Mouse (Mus musculus) lung, postnatal 0 days (tissue): ENCODE data around the gene Ugt1a6b. TPM values are rescaled to one million over a fixed set of nuclear protein-coding genes. Genes with fewer than 3 reads are reported as not detected.

Source experiments
- ATAC-seq: fragments of 200-750 bp; cut with Nextera tagmentation; 2 replicates; pipeline ENCODE4 v1.8.0; 2017; ENCODE audit warnings: moderate library complexity
- DNase-seq: peaks from one replicate; pipeline ENCODE4 v3.0.0-alpha.2; 2016; ENCODE audit warnings: low spot score
- H3K27ac ChIP-seq: fragments of 300-500 bp; sonication (generic); 2 replicates; pipeline ENCODE4 v1.5.1; 2014; ENCODE audit warnings: antibody characterized with exemption, mild to moderate bottlenecking, low read length, mixed read lengths
- H3K27me3 ChIP-seq: fragments of 300-500 bp; sonication (generic); replicated peaks from 2 replicates; pipeline ENCODE4 v1.6.1; 2014; ENCODE audit warnings: low read length, mixed read lengths; ENCODE audit not compliant: insufficient read depth
- H3K36me3 ChIP-seq: fragments of 300-500 bp; sonication (generic); 2 replicates; pipeline ENCODE4 v1.6.1; 2014; ENCODE audit warnings: low read length, mixed read lengths; ENCODE audit not compliant: insufficient read depth
- H3K4me1 ChIP-seq: fragments of 300-500 bp; sonication (generic); 2 replicates; pipeline ENCODE4 v1.6.1; 2014; ENCODE audit warnings: antibody characterized with exemption, low read depth, low read length, mixed read lengths; ENCODE audit not compliant: insufficient read depth
- H3K4me2 ChIP-seq: fragments of 300-500 bp; sonication (generic); replicated peaks from 2 replicates; pipeline ENCODE4 v1.6.1; 2014; ENCODE audit warnings: low read depth, mild to moderate bottlenecking, low read length, moderate library complexity, mixed read lengths
- H3K4me3 ChIP-seq: fragments of 300-500 bp; sonication (generic); 2 replicates; pipeline ENCODE4 v1.5.1; 2014; ENCODE audit warnings: low read depth, low read length
- H3K9ac ChIP-seq: fragments of 300-500 bp; sonication (generic); replicated peaks from 2 replicates; pipeline ENCODE4 v1.6.1; 2014; ENCODE audit warnings: low read depth, mild to moderate bottlenecking
- H3K9me3 ChIP-seq: fragments of 300-500 bp; sonication (generic); 2 replicates; pipeline ENCODE4 v1.6.1; 2016; ENCODE audit warnings: low read length, mixed read lengths
- CTCF ChIP-seq: IDR thresholded peaks from 2 replicates; pipeline ENCODE4 v1.5.1; 2016; ENCODE audit warnings: antibody characterized with exemption, mild to moderate bottlenecking
- EP300 ChIP-seq: IDR thresholded peaks from 2 replicates; pipeline ENCODE4 v1.6.1; 2016; ENCODE audit warnings: antibody characterized with exemption, mild to moderate bottlenecking, control low read depth
- WGBS: fragments of 180-500 bp; shearing (Covaris S2); extraction: QIAGEN DNeasy Blood & Tissue Kit; methylation state at CpG from one replicate; pipeline ENCODE4 v1.1.7; 2014; 5-methylcytosine and 5-hydroxymethylcytosine counted together
- polyA plus RNA-seq: library from polyadenylated mRNA; unstranded; fragments of >200 nt; fragmentation: Nextera tagmentation; extraction: Ambion mirVana; gene quantifications from 2 replicates; pipeline ENCODE4 v1.2.1, GENCODE M21; 2015

Ugt1a6b gene
- polyA plus RNA-seq, 1 experiment from 2014 or later: 2.4 TPM

- Histone ChIP-seq H3K9ac (no peak overlapping the region), H3K27ac (no peak overlapping the region), H3K9me3 (peaks cover 66% of the 10 kb centered on the region), H3K4me2 (no peak overlapping the region), H3K4me3 (no peak overlapping the region), H3K4me1 (no peaks in the 10 kb centered on the region), H3K36me3 (no peaks in the 10 kb centered on the region), H3K27me3 (no peaks in the 10 kb centered on the region)
- TF ChIP-seq CTCF (no peak), EP300 (no peak)
- ATAC-seq (no peak), DNase-seq (no peak)
- 72% methylated on average over 3 of the region's 3 CpGs for WGBS
Observed at GRCm38 (mm10) chr1:88229566-88229965, 126.5 kb downstream of the Ugt1a6b start.

- WGBS: 80% methylated on average over 5 of the region's 5 CpGs
- no peak for DNase-seq
- no peak overlapping the region for H3K4me3 ChIP-seq
- H3K36me3 ChIP-seq: no peaks in the 10 kb centered on the region
- peaks cover 70% of the 10 kb centered on the region for H3K9me3 ChIP-seq
- H3K27ac ChIP-seq: no peak overlapping the region
- H3K9ac ChIP-seq: no peak overlapping the region
- no peaks in the 10 kb centered on the region for H3K27me3 ChIP-seq
- no peak overlapping the region for H3K4me2 ChIP-seq
- TF ChIP-seq CTCF (no peak), EP300 (no peak)
- no peaks in the 10 kb centered on the region for H3K4me1 ChIP-seq
- ATAC-seq: no peak
Observed at GRCm38 (mm10) chr1:88229986-88230385, 126.9 kb downstream of the Ugt1a6b start.

GRCm38 (mm10) chr1:88230421-88230820, 127.4 kb downstream of the Ugt1a6b start:
- no peaks in the 10 kb centered on the region for H3K27me3 ChIP-seq
- H3K4me1 ChIP-seq: no peaks in the 10 kb centered on the region
- 69% methylated on average over 7 of the region's 7 CpGs for WGBS
- H3K9ac ChIP-seq: no peak overlapping the region
- TF ChIP-seq EP300: no peak
- TF ChIP-seq CTCF: no peak
- H3K4me2 ChIP-seq: no peak overlapping the region
- H3K4me3 ChIP-seq: no peak overlapping the region
- H3K36me3 ChIP-seq: no peaks in the 10 kb centered on the region
- ATAC-seq: no peak
- H3K27ac ChIP-seq: no peak overlapping the region
- peaks cover 74% of the 10 kb centered on the region for H3K9me3 ChIP-seq
- no peak for DNase-seq

- Histone ChIP-seq H3K9me3 (peaks cover 71% of the 10 kb centered on the region), H3K4me3 (no peak overlapping the region), H3K9ac (no peak overlapping the region), H3K27ac (no peak overlapping the region), H3K4me1 (no peaks in the 10 kb centered on the region), H3K36me3 (no peaks in the 10 kb centered on the region), H3K4me2 (no peak overlapping the region), H3K27me3 (no peaks in the 10 kb centered on the region)
- DNase-seq (no peak), ATAC-seq (no peak)
- TF ChIP-seq EP300 (no peak), CTCF (no peak)
- 72% methylated on average over 6 of the region's 6 CpGs for WGBS
Observed at GRCm38 (mm10) chr1:88230981-88231802, 128.1 kb downstream of the Ugt1a6b start.

GRCm38 (mm10) chr1:88231803-88232499, 128.9 kb downstream of the Ugt1a6b start:
- DNase-seq: no peak
- H3K36me3 ChIP-seq: no peaks in the 10 kb centered on the region
- TF ChIP-seq CTCF (no peak), EP300 (no peak)
- H3K4me2 ChIP-seq: no peak overlapping the region
- no peak overlapping the region for H3K4me3 ChIP-seq
- no peak for ATAC-seq
- H3K27me3 ChIP-seq: no peaks in the 10 kb centered on the region
- 62% methylated on average over 7 of the region's 7 CpGs for WGBS
- peaks cover 74% of the 10 kb centered on the region for H3K9me3 ChIP-seq
- no peak overlapping the region for H3K27ac ChIP-seq
- H3K4me1 ChIP-seq: no peaks in the 10 kb centered on the region
- H3K9ac ChIP-seq: no peak overlapping the region

GRCm38 (mm10) chr1:88232664-88233380, 129.8 kb downstream of the Ugt1a6b start:
- Histone ChIP-seq H3K27me3 (no peaks in the 10 kb centered on the region), H3K4me3 (no peak overlapping the region), H3K9me3 (peaks cover 75% of the 10 kb centered on the region), H3K4me1 (no peaks in the 10 kb centered on the region), H3K4me2 (no peak overlapping the region), H3K9ac (no peak overlapping the region), H3K27ac (no peak overlapping the region), H3K36me3 (no peaks in the 10 kb centered on the region)
- no peak for ATAC-seq
- 49% methylated on average over 3 of the region's 3 CpGs for WGBS
- TF ChIP-seq EP300 (no peak), CTCF (no peak)
- no peak for DNase-seq
